Mouse (Mus musculus) stomach, adult 2 months (tissue): ENCODE results near the gene Rpsa. TPM values are rescaled to one million over a fixed set of nuclear protein-coding genes. Genes with fewer than 3 reads are reported as not detected.

Experiments
- polyA plus RNA-seq: library from polyadenylated mRNA; depleted of rRNA; stranded (reverse); fragments of >200 nt; gene quantifications from 2 replicates; pipeline ENCODE4 v1.2.3, GENCODE M21; 2012; rRNA removed

Gene Rpsa
- polyA plus RNA-seq, result 1,902 and 2,484 TPM in 2 replicates

GRCm38 (mm10) chr9:120127538-120128251, at the start of gene Rpsa:
TSS of gene Rpsa (plus strand) at chr9:120127689.

DNA sequence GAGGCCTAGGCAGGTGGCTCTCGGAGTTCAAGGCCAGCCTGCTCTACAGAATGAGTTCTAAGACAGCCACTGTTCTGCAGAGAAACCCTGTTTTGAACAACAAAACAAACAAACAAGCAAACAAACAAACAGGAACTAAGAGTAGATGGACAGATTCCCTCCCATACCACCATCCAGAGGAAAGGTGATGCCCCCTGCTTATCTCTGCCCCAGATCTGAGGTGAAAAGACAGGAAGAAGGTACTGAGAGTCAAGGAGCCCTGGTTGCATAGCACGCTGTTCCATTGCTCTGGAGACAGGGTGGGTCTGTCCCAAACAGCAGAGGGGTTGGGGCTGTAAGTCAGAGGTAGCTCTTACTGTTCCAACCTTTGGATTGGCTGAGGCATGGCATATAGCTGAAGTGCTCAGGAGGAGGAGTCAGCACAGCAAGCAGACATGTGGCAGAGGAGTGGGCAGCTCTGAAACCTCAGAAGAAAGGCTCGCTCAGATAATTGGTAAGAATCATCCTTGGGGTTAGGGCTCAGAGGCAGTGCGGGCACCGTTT, 35.7 kb upstream of the Rpsa start, which contains the start of gene Ccr8:
TSS of gene Ccr8 (plus strand) at position 419 of the 543 bp plus-strand sequence.

DNA sequence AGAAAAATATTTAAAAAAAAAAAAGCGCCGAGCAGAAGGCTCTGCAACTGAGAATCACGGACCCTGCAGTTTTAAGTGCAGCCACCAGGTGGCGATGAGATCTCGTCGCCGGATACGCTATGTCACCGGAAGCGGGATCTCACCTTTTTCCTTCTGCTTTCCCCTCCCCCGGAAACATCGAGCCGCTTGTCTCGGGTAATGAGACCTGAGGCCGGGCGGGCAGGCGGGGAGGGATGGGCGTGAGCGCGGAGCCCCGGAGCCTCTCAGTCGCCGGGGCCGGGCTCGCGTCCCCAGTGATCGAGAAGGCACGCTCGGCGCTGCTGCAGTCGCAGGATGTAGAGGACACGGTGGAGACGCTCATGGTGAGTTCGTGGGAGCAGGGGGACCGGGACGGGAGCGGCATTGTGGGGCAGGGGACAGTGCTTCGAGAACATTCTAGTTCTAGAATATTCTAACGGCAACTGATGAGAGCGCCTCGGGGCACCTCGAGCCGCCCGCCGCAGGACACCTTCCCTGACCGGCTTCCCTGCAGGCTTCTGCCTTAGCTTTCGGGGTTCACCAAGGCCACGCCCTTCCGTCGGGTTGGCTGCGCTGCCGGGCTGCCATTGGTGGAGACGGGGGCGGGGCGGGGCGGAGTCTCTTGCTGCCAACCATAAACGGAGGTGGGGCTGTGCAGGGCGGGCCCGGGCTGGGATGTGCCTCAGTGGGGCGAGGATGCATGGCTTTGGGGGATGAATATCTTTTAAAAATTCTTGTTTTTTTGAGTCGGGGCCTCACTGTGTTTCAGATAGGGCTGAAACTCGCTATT, 17.1 kb upstream of the Rpsa start, which contains the start of gene Slc25a38:
TSS of gene Slc25a38 (plus strand) at position 164 of the 808 bp plus-strand sequence.

GRCm38 (mm10) chr9:120149222-120149828, 21.8 kb downstream of the Rpsa start, which contains the start of gene Mobp:
TSS of gene Mobp (plus strand) at chr9:120149707.

Other genes with a start within 250 kb of the Rpsa start
- 9.3 and 13.2 TPM in 2 replicates for gene Wdr48, start 232.8 kb upstream of the Rpsa start, polyA plus RNA-seq
- gene Gorasp1, start 190.1 kb upstream of the Rpsa start, polyA plus RNA-seq, result 12.7 and 12.8 TPM in 2 replicates
- gene Ttc21a, start 190.1 kb upstream of the Rpsa start, polyA plus RNA-seq, result 0.03 and 0.04 TPM in 2 replicates
- 12.8 and 25.8 TPM in 2 replicates for gene Csrnp1, start 143.0 kb upstream of the Rpsa start, polyA plus RNA-seq
- 0.50 and 0.57 TPM in 2 replicates for gene Xirp1, start 104.1 kb upstream of the Rpsa start, polyA plus RNA-seq
- gene Cx3cr1, start 57.8 kb upstream of the Rpsa start, polyA plus RNA-seq, result 2.4 and 2.7 TPM in 2 replicates
- 0.06 and 0.15 TPM in 2 replicates for gene Ccr8, start 35.6 kb upstream of the Rpsa start, polyA plus RNA-seq
- gene Slc25a38, start 17.3 kb upstream of the Rpsa start, polyA plus RNA-seq, result 14.6 and 19.7 TPM in 2 replicates
- gene Mobp, start 22.0 kb downstream of the Rpsa start, polyA plus RNA-seq, result not detected in 2 replicates
- gene Myrip, start 173.8 kb downstream of the Rpsa start, polyA plus RNA-seq, result 0.67 and 0.71 TPM in 2 replicates